ENCODE assay signal across 17 mouse cellular contexts in the genomic region with DNA sequence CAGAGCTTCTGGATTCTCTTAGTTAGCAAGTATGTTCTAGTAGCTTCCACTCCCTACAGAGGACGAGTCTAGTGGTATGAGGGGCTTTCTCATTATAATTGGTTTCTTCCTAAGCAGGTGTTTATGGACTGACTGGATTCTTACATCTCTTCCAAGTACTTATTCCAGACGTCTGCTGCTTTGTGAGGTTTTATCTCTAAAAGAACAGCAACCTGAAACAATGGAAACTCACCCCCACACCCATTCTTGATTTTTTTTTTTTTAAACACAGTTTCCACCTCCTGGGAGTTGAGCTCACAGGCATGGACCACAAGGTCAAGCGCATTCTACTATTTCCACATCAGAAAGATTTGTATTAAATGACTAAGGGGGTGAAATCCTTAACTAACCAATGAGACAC.
"Had no signal": no experiment of that assay in that cellular context is flagged by ENCODE, and none has a peak within 500 bp of the region (broad histone marks: within the 10 kb centered on the region; RNA-seq: fewer than 3 reads in every experiment).

No protein-coding gene starts in this region.

- H3K27ac ChIP-seq: lung, embryonic 15.5 days; macrophage; midbrain, embryonic 13.5 days; midbrain, embryonic 15.5 days; neural tube, embryonic 12.5 days had no signal

- H3K36me3 ChIP-seq: lung, embryonic 15.5 days; midbrain, embryonic 13.5 days; midbrain, embryonic 15.5 days; neural tube, embryonic 12.5 days had no signal

- DNase-seq: liver, postnatal 0 days; lung, adult 2 months; lung, postnatal 14 days; lung, postnatal 36 days; right cerebral cortex, postnatal 25 days; right cerebral cortex, postnatal 4 days; spleen, adult 18-20 months; thymus, adult 18-20 months; thymus, postnatal 14 days; thymus, postnatal 4 days had no signal

- H3K9ac ChIP-seq: liver, postnatal 0 days; lung, embryonic 15.5 days; midbrain, embryonic 13.5 days; midbrain, embryonic 15.5 days; neural tube, embryonic 12.5 days had no signal

- H3K4me3 ChIP-seq: lung, embryonic 15.5 days; megakaryocyte, embryonic 14.5 days; midbrain, embryonic 13.5 days; midbrain, embryonic 15.5 days; neural tube, embryonic 12.5 days had no signal

- ATAC-seq: liver, postnatal 0 days; lung, postnatal 0 days; midbrain, embryonic 13.5 days; midbrain, embryonic 15.5 days had no signal

- H3K9me3 ChIP-seq: lung, embryonic 15.5 days; megakaryocyte, embryonic 14.5 days; midbrain, embryonic 13.5 days; midbrain, embryonic 15.5 days; neural tube, embryonic 12.5 days had no signal
